Mouse (Mus musculus): Measurements from ENCODE around the gene Cd6. TPM values are rescaled to one million over a fixed set of nuclear protein-coding genes. Genes with fewer than 3 reads are reported as not detected.

Cd6 gene
- polyA plus RNA-seq, 1 experiment from 2014 or later = not detected

DNA sequence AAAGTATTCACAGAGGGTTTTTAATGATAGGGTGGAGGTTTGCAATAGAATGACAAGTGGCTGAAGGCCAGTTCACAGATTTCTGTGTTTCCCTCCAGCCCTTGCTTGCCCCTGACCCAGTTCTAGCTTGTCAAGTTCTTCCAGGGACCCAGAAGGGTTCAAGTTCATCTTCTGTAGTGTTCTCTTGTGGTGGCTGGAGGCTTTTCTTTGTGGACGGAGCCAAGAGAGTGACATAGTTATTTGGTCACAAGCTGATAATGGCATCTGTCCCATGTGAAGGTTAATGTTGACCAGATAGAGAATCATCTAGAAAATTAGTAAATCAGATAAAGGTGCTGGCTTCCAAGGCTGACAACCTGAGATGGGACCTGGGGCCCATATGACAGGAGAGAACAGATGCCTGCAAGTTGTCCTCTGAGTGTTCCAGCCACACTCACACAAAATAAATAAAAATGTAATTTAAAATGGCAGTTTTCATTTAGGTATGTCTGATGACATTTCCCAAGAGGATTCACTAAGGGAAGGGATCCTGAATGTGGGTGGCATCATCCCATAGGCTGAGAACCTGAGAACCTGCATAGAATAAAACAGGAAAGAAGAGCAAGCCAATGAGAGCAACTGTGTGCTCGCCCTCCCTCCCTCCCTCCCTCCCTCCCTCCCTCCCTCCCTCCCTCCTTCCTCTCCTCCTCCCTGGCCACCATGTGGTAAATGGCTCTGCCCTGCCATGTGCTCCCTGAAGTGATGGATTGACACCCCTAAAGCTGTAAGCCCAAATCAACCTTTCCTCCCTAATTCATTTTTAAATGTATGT lies 24.8 kb downstream of the Cd6 start:
- 85% methylated on average over 1 of the region's 2 CpGs for WGBS

GRCm38 (mm10) chr19:10803751-10804150 lies 26.1 kb downstream of the Cd6 start:
- Histone ChIP-seq H3K4me2 (ENCODE audit: low read depth, low read length) (no peak overlapping the region), H3K27me3 (ENCODE audit: control insufficient read depth, insufficient read depth, low read length) (no peaks in the 10 kb centered on the region), H3K4me1 (ENCODE audit: control insufficient read depth, insufficient read depth, low read length) (no peaks in the 10 kb centered on the region), H3K4me3 (ENCODE audit: low read depth, low read length) (no peak overlapping the region), H3K9ac (replicated peaks; ENCODE audit: low read length) (no peak overlapping the region), H3K27ac (replicated peaks; ENCODE audit: low read depth, low read length) (no peak overlapping the region), H3K36me3 (replicated peaks; ENCODE audit: control insufficient read depth, insufficient read depth, low read depth, low read length) (no peaks in the 10 kb centered on the region), H3K9me3 (replicated peaks; ENCODE audit: control insufficient read depth, low read length) (no peaks in the 10 kb centered on the region)
- no peak for DNase-seq (ENCODE audit: low spot score)
- no peak for ATAC-seq (replicated peaks; ENCODE audit: insufficient number of reproducible peaks, low FRiP score, low TSS enrichment, low read depth)
- 77% methylated on average over 5 of the region's 5 CpGs for WGBS

More for the DNA sequence above, 24.8 kb downstream of the Cd6 start:
- Histone ChIP-seq H3K4me1 (ENCODE audit: control insufficient read depth, insufficient read depth, low read length) (no peaks in the 10 kb centered on the region), H3K9ac (replicated peaks; ENCODE audit: low read length) (no peak overlapping the region), H3K27ac (replicated peaks; ENCODE audit: low read depth, low read length) (no peak overlapping the region), H3K27me3 (ENCODE audit: control insufficient read depth, insufficient read depth, low read length) (no peaks in the 10 kb centered on the region), H3K36me3 (replicated peaks; ENCODE audit: control insufficient read depth, insufficient read depth, low read depth, low read length) (no peaks in the 10 kb centered on the region), H3K4me2 (ENCODE audit: low read depth, low read length) (no peak overlapping the region), H3K9me3 (replicated peaks; ENCODE audit: control insufficient read depth, low read length) (no peaks in the 10 kb centered on the region), H3K4me3 (ENCODE audit: low read depth, low read length) (no peak overlapping the region)
- ATAC-seq (replicated peaks; ENCODE audit: insufficient number of reproducible peaks, low FRiP score, low TSS enrichment, low read depth) (no peak), DNase-seq (ENCODE audit: low spot score) (no peak)

DNA sequence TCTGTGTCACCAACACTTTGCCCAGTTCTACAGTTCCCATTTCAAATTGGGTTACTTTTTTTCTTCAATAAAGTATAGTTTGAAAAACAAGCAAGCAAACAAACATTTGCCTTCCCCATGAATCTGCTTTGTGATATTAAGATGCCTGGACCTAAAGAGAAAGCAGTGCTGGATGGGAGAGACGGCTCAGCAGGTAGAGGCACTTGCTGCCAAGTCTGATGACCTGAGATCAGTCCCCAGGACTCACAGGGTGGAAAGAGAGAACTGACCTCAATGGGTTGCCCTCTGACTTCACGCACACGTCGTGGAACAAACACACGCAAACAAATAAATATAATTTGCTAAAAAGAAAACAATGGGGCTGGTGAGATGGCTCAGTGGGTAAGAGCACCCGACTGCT lies 28.0 kb downstream of the Cd6 start:
- Histone ChIP-seq H3K4me1 (ENCODE audit: control insufficient read depth, insufficient read depth, low read length) (no peaks in the 10 kb centered on the region), H3K4me2 (ENCODE audit: low read depth, low read length) (no peak overlapping the region), H3K4me3 (ENCODE audit: low read depth, low read length) (no peak overlapping the region), H3K27ac (replicated peaks; ENCODE audit: low read depth, low read length) (no peak overlapping the region), H3K9ac (replicated peaks; ENCODE audit: low read length) (no peak overlapping the region), H3K36me3 (replicated peaks; ENCODE audit: control insufficient read depth, insufficient read depth, low read depth, low read length) (no peaks in the 10 kb centered on the region), H3K27me3 (ENCODE audit: control insufficient read depth, insufficient read depth, low read length) (no peaks in the 10 kb centered on the region), H3K9me3 (replicated peaks; ENCODE audit: control insufficient read depth, low read length) (no peaks in the 10 kb centered on the region)
- DNase-seq (ENCODE audit: low spot score) (no peak), ATAC-seq (replicated peaks; ENCODE audit: insufficient number of reproducible peaks, low FRiP score, low TSS enrichment, low read depth) (no peak)
- WGBS = 81% methylated on average over 6 of the region's 6 CpGs

DNA sequence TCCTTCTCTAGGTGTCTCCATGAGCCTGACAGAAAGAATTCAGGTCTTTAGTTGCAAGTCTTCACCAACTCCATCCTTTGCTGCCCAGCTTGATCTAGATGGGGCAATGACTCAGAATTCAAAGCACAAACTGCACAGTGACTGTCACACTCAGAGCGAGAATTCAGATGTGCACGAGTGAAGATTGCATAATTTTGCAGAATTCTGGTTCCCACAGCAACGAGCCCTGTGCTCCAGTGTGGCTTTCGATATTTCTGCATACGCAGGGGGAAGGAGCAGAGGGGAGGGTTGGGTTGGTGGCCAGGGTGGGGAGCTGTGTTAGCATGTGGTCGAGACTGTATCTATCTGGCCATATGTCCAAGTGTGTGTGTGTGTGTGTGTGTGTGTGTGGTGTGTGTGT lies 28.8 kb downstream of the Cd6 start:
- ATAC-seq (replicated peaks; ENCODE audit: insufficient number of reproducible peaks, low FRiP score, low TSS enrichment, low read depth) (no peak), DNase-seq (ENCODE audit: low spot score) (no peak)
- Histone ChIP-seq H3K4me1 (ENCODE audit: control insufficient read depth, insufficient read depth, low read length) (no peaks in the 10 kb centered on the region), H3K9me3 (replicated peaks; ENCODE audit: control insufficient read depth, low read length) (no peaks in the 10 kb centered on the region), H3K4me2 (ENCODE audit: low read depth, low read length) (no peak overlapping the region), H3K27ac (replicated peaks; ENCODE audit: low read depth, low read length) (no peak overlapping the region), H3K36me3 (replicated peaks; ENCODE audit: control insufficient read depth, insufficient read depth, low read depth, low read length) (no peaks in the 10 kb centered on the region), H3K4me3 (ENCODE audit: low read depth, low read length) (no peak overlapping the region), H3K27me3 (ENCODE audit: control insufficient read depth, insufficient read depth, low read length) (no peaks in the 10 kb centered on the region), H3K9ac (replicated peaks; ENCODE audit: low read length) (no peak overlapping the region)
- 70% methylated on average over 6 of the region's 6 CpGs for WGBS

DNA sequence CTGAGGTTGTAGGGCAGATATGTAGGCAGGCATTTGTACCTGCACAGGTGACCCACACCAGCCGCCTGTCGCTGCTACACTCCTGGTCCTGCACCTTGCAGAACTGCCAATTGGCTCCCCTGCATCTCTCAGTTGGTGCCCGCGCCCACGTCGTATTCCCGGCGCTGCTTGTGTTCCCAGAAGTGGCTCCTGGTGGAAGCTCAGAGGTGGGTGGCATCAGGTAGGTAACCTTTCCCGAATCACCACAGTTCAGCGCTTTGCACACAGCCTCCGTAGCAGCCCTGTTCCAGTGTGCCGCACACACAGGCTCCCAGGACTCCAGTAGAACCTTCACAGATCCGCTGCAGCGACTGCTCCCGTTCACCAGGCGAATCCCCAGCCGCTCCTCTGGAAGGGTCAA lies 30.7 kb downstream of the Cd6 start:
- Histone ChIP-seq H3K27ac (replicated peaks; ENCODE audit: low read depth, low read length) (no peak overlapping the region), H3K36me3 (replicated peaks; ENCODE audit: control insufficient read depth, insufficient read depth, low read depth, low read length) (no peaks in the 10 kb centered on the region), H3K4me3 (ENCODE audit: low read depth, low read length) (no peak overlapping the region), H3K4me1 (ENCODE audit: control insufficient read depth, insufficient read depth, low read length) (no peaks in the 10 kb centered on the region), H3K9me3 (replicated peaks; ENCODE audit: control insufficient read depth, low read length) (no peaks in the 10 kb centered on the region), H3K27me3 (ENCODE audit: control insufficient read depth, insufficient read depth, low read length) (no peaks in the 10 kb centered on the region), H3K9ac (replicated peaks; ENCODE audit: low read length) (no peak overlapping the region), H3K4me2 (ENCODE audit: low read depth, low read length) (no peak overlapping the region)
- no peak for DNase-seq (ENCODE audit: low spot score)
- no peak for ATAC-seq (replicated peaks; ENCODE audit: insufficient number of reproducible peaks, low FRiP score, low TSS enrichment, low read depth)
- 88% methylated on average over 17 of the region's 17 CpGs for WGBS

- Histone ChIP-seq H3K27ac (replicated peaks; ENCODE audit: low read depth, low read length) (no peak overlapping the region), H3K4me1 (ENCODE audit: control insufficient read depth, insufficient read depth, low read length) (no peaks in the 10 kb centered on the region), H3K36me3 (replicated peaks; ENCODE audit: control insufficient read depth, insufficient read depth, low read depth, low read length) (no peaks in the 10 kb centered on the region), H3K9me3 (replicated peaks; ENCODE audit: control insufficient read depth, low read length) (no peaks in the 10 kb centered on the region), H3K27me3 (ENCODE audit: control insufficient read depth, insufficient read depth, low read length) (no peaks in the 10 kb centered on the region), H3K4me3 (ENCODE audit: low read depth, low read length) (no peak overlapping the region), H3K4me2 (ENCODE audit: low read depth, low read length) (no peak overlapping the region), H3K9ac (replicated peaks; ENCODE audit: low read length) (no peak overlapping the region)
- DNase-seq (ENCODE audit: low spot score) = no peak
- 70% methylated on average over 10 of the region's 10 CpGs for WGBS
- no peak for ATAC-seq (replicated peaks; ENCODE audit: insufficient number of reproducible peaks, low FRiP score, low TSS enrichment, low read depth)
These were observed 31.3 kb downstream of the Cd6 start for GRCm38 (mm10) chr19:10798576-10798975.

- H3K27ac ChIP-seq (replicated peaks; ENCODE audit: low read depth, low read length) = no peak overlapping the region
- no peak overlapping the region for H3K9ac ChIP-seq (replicated peaks; ENCODE audit: low read length)
- H3K27me3 ChIP-seq (ENCODE audit: control insufficient read depth, insufficient read depth, low read length) = no peaks in the 10 kb centered on the region
- H3K4me2 ChIP-seq (ENCODE audit: low read depth, low read length) = no peak overlapping the region
- no peaks in the 10 kb centered on the region for H3K4me1 ChIP-seq (ENCODE audit: control insufficient read depth, insufficient read depth, low read length)
- no peaks in the 10 kb centered on the region for H3K9me3 ChIP-seq (replicated peaks; ENCODE audit: control insufficient read depth, low read length)
- ATAC-seq (replicated peaks; ENCODE audit: insufficient number of reproducible peaks, low FRiP score, low TSS enrichment, low read depth) (no peak), DNase-seq (ENCODE audit: low spot score) (no peak)
- no peak overlapping the region for H3K4me3 ChIP-seq (ENCODE audit: low read depth, low read length)
- no peaks in the 10 kb centered on the region for H3K36me3 ChIP-seq (replicated peaks; ENCODE audit: control insufficient read depth, insufficient read depth, low read depth, low read length)
- WGBS = 86% methylated on average over 1 of the region's 1 CpGs
These were observed 34.9 kb downstream of the Cd6 start for GRCm38 (mm10) chr19:10794916-10795315.

DNA sequence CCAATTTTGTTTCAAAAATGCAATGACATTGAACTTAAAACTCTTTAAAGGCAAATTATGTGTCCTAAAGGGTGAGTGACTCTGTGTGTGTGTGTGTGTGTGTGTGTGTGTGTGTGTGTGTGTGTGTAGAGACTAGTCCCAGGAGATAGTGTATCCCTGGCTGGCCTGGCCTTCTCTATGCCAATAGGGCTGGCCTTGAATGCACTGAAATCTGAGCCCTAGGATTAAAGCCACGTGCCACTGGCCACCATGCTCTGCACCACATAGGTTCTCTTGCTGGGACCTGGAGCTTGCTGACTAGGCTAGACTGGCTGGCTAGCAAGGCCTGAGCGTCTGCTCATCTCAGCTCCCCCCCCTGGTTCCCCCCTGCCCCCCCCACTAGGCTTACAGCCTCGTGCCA lies 36.8 kb downstream of the Cd6 start:
- 59% methylated on average over 3 of the region's 3 CpGs for WGBS
- Histone ChIP-seq H3K27ac (replicated peaks; ENCODE audit: low read depth, low read length) (no peak overlapping the region), H3K27me3 (ENCODE audit: control insufficient read depth, insufficient read depth, low read length) (no peaks in the 10 kb centered on the region), H3K9ac (replicated peaks; ENCODE audit: low read length) (no peak overlapping the region), H3K36me3 (replicated peaks; ENCODE audit: control insufficient read depth, insufficient read depth, low read depth, low read length) (no peaks in the 10 kb centered on the region), H3K9me3 (replicated peaks; ENCODE audit: control insufficient read depth, low read length) (no peaks in the 10 kb centered on the region), H3K4me3 (ENCODE audit: low read depth, low read length) (no peak overlapping the region), H3K4me2 (ENCODE audit: low read depth, low read length) (no peak overlapping the region), H3K4me1 (ENCODE audit: control insufficient read depth, insufficient read depth, low read length) (no peaks in the 10 kb centered on the region)
- ATAC-seq (replicated peaks; ENCODE audit: insufficient number of reproducible peaks, low FRiP score, low TSS enrichment, low read depth) = no peak
- no peak for DNase-seq (ENCODE audit: low spot score)

Measured in embryonic facial prominence, embryonic 11.5 days (tissue).